8 mouse cellular contexts compared by ENCODE assay signal in genomic region chr2:10825278-10826133, GRCm38 (mm10).
DNase-seq lines count a peak whose midpoint lies in the region; ATAC-seq and TF ChIP-seq lines count a peak whose summit lies in the region.

No protein-coding gene starts in this region.

- 28% methylated on average over 29 of the region's 29 CpGs for whole genome bisulfite sequencing in macrophage (ENCODE audit: missing documents)

- TF ChIP-seq CTCF in left cerebral cortex, adult 2 months (IDR thresholded peaks at IDR 0.05), result peak; percentile 84

- H3K27ac ChIP-seq in left cerebral cortex, adult 2 months, result no peak overlapping the region
- no peak overlapping the region for H3K27ac ChIP-seq in macrophage

- peak; percentile 57 for ATAC-seq in activated CD4-positive, CD25-positive, alpha-beta regulatory T cell, adult 4 months

- H3K4me3 ChIP-seq in left cerebral cortex, adult 2 months, result peak overlapping the region; percentile 45
- H3K4me3 ChIP-seq in macrophage (ENCODE audit: inconsistent target), result peak overlapping the region; percentile 12; the same call in 1 of the 2 replicates

- H3K79me2 ChIP-seq in macrophage (ENCODE audit: inconsistent target), result no peaks in the 10 kb centered on the region

- no peaks in the 10 kb centered on the region for H3K36me3 ChIP-seq in macrophage (ENCODE audit: inconsistent target)

- peak; percentile 84 to 87 for DNase-seq in cerebellum, postnatal 10 days
- peak; percentile 47 to 51 for DNase-seq in frontal cortex, postnatal 36 days (ENCODE audit: low spot score in 2 of 2)
- peak; percentile 79 for DNase-seq in induced T-regulatory cell, adult 2 months (ENCODE audit: low read depth)
- peak; percentile 62 to 65 for DNase-seq in left cerebral cortex, adult 2 months (ENCODE audit: extremely low spot score in 1 of 2, low spot score in 2 of 2)
- peak; percentile 68 for DNase-seq in right cerebral cortex, adult 18-20 months
- DNase-seq in urinary bladder, postnatal 4 days (ENCODE audit: low spot score in 2 of 2), result peak; percentile 21 to 63

- intact Hi-C loops in left cerebral cortex, adult 2 months (cut with DNase I), result loop anchor here (1.0 to 5.0 kb wide), 5 partner anchors 8 to 453 kb away; no protein-coding TSS in a partner anchor
